Mouse (Mus musculus) adrenal gland, postnatal 36 days (tissue): ENCODE measurements around the gene Rps27rt. TPM values are rescaled to one million over a fixed set of nuclear protein-coding genes. Genes with fewer than 3 reads are reported as not detected.

Experiments
- total RNA-seq, 2 experiments: library from RNA; stranded (reverse); gene quantifications; 2 replicates each; pipeline ENCODE4 v1.2.3; 2021

The Rps27rt gene
- total RNA-seq, 2 experiments from 2014 or later = 43.6 to 64.4 TPM

Other genes starting within 250 kb of the Rps27rt start
- gene Cmtm7, start 200.9 kb downstream of the Rps27rt start, total RNA-seq = 10 to 100 TPM; 29.2 to 39.2 TPM
- 1 to 10 TPM; 5.7 to 6.9 TPM for gene Cmtm8, start 138.6 kb downstream of the Rps27rt start, total RNA-seq
- gene Gpd1l, start 48.8 kb downstream of the Rps27rt start, total RNA-seq = 10 to 100 TPM; 25.1 to 48.7 TPM
- gene Osbpl10, start 4.2 kb downstream of the Rps27rt start, total RNA-seq = 1 to 10 TPM; 4.9 to 5.2 TPM